Mouse (Mus musculus) liver, embryonic 11.5 days (tissue): ENCODE results near the gene Pygb. TPM values are rescaled to one million over a fixed set of nuclear protein-coding genes. Genes with fewer than 3 reads are reported as not detected.

Experiments used
- polyA plus RNA-seq: library from polyadenylated mRNA; unstranded; fragments of >200 nt; fragmentation: Nextera tagmentation; extraction: Ambion mirVana; gene quantifications from 2 replicates; pipeline ENCODE4 v1.2.1, GENCODE M21; 2014

Gene Pygb
- polyA plus RNA-seq, 1 experiment from 2014 or later: 35.7 TPM

Other genes starting within 250 kb of the Pygb start
- gene Cst7, start 216.3 kb upstream of the Pygb start, polyA plus RNA-seq: 3.7 and 4.2 TPM in 2 replicates
- 35.0 and 38.9 TPM in 2 replicates for gene Apmap, start 178.2 kb upstream of the Pygb start, polyA plus RNA-seq
- gene Acss1, start 118.2 kb upstream of the Pygb start, polyA plus RNA-seq: 67.2 and 77.0 TPM in 2 replicates
- not detected in 2 replicates for gene Vsx1, start 97.4 kb upstream of the Pygb start, polyA plus RNA-seq
- gene Entpd6, start 37.7 kb upstream of the Pygb start, polyA plus RNA-seq: 34.4 and 36.3 TPM in 2 replicates
- 35.4 and 37.5 TPM in 2 replicates for gene Abhd12, start 118.0 kb downstream of the Pygb start, polyA plus RNA-seq
- 65.8 and 68.3 TPM in 2 replicates for gene Gins1, start 118.7 kb downstream of the Pygb start, polyA plus RNA-seq